In the genomic region with DNA sequence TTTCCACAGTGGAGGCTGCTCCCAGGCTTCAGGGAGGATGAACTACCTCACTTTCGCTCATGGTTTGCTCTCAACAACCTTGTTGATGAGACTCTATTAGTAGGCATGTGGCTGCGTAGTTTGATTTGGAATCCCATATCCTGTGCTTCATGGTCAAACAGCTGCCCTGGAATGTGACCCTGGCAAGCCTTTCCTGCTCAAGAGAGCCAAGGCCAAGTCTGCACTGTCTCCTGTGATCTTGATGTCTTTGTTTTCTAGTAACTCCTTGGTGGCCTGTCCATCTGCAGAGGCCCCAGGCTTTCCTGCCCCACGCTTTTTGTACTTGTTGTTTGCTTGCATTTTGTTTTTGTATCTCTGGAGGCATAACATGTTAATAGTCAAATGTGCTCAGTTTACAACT, we compare ENCODE assay signal across 13 mouse cellular contexts. TPM values are rescaled to one million over a fixed set of nuclear protein-coding genes. Genes with fewer than 3 reads are reported as not detected.
DNase-seq lines count a peak whose midpoint lies in the region; TF ChIP-seq lines count a peak whose summit lies in the region.
"Had no signal": no experiment of that assay in that cellular context is flagged by ENCODE, and none has a peak within 500 bp of the region (broad histone marks: within the 10 kb centered on the region; RNA-seq: fewer than 3 reads in every experiment).

No protein-coding gene starts in this region.

- TF ChIP-seq CTCF in spleen, adult 2 months (IDR thresholded peaks at IDR 0.05; ENCODE audit: extremely low read depth, insufficient read depth, insufficient read length, insufficient replicate concordance) = no peak
- TF ChIP-seq CTCF in gastrocnemius, adult 2 months (IDR thresholded peaks at IDR 0.05) = no peak
- no peak for TF ChIP-seq CTCF in layer of hippocampus, adult 2 months (conservative IDR thresholded peaks at IDR 0.05)
- TF ChIP-seq CTCF in thymus, adult 2 months (IDR thresholded peaks at IDR 0.05; ENCODE audit: borderline replicate concordance, control insufficient read depth, extremely low read depth, insufficient read depth, low read length, poor library complexity) = no peak

- no peaks in the 10 kb centered on the region for H3K4me1 ChIP-seq in spleen, adult 2 months (ENCODE audit: control insufficient read depth, insufficient read depth, insufficient read length)
- H3K4me1 ChIP-seq in thymus, adult 2 months (replicated peaks; ENCODE audit: control insufficient read depth, insufficient read depth, low read length) = no peaks in the 10 kb centered on the region
- H3K4me1 ChIP-seq: hindbrain, embryonic 13.5 days; midbrain, embryonic 13.5 days had no signal

- TF ChIP-seq POLR2A in spleen, adult 2 months (IDR thresholded peaks at IDR 0.05; ENCODE audit: low read depth, low read length) = no peak
- TF ChIP-seq POLR2A in thymus, adult 2 months (IDR thresholded peaks at IDR 0.05; ENCODE audit: control insufficient read depth, extremely low read depth, insufficient read depth, low read length, poor library complexity) = no peak

- H3K4me3 ChIP-seq in spleen, adult 2 months (ENCODE audit: extremely low read depth, insufficient read depth, insufficient read length) = no peak overlapping the region
- no peak overlapping the region for H3K4me3 ChIP-seq in gastrocnemius, adult 2 months
- H3K4me3 ChIP-seq in layer of hippocampus, adult 2 months = no peak overlapping the region
- no peak overlapping the region for H3K4me3 ChIP-seq in thymus, adult 2 months (ENCODE audit: control insufficient read depth, insufficient read depth, low read length)
- H3K4me3 ChIP-seq: embryonic facial prominence, embryonic 15.5 days; hindbrain, embryonic 13.5 days; midbrain, embryonic 13.5 days; neural tube, embryonic 15.5 days had no signal

- H3K36me3 ChIP-seq in spleen, adult 2 months (ENCODE audit: control insufficient read depth, insufficient read depth, low read length) = no peaks in the 10 kb centered on the region
- H3K36me3 ChIP-seq in thymus, adult 2 months (ENCODE audit: control insufficient read depth, insufficient read depth, low read length) = no peaks in the 10 kb centered on the region
- H3K36me3 ChIP-seq: embryonic facial prominence, embryonic 15.5 days; hindbrain, embryonic 13.5 days; midbrain, embryonic 13.5 days; neural tube, embryonic 15.5 days had no signal

- peak overlapping the region; percentile 16; the same call in 1 of the 2 replicates for H3K27ac ChIP-seq in spleen, adult 2 months (ENCODE audit: insufficient read depth, low read length)
- H3K27ac ChIP-seq in gastrocnemius, adult 2 months = no peak overlapping the region; the same call in 1 of the 2 replicates
- H3K27ac ChIP-seq in layer of hippocampus, adult 2 months = no peak overlapping the region
- no peak overlapping the region for H3K27ac ChIP-seq in thymus, adult 2 months (ENCODE audit: control insufficient read depth, insufficient read depth, low read length)
- H3K27ac ChIP-seq: embryonic facial prominence, embryonic 15.5 days; hindbrain, embryonic 13.5 days; midbrain, embryonic 13.5 days; neural tube, embryonic 15.5 days had no signal

- intact Hi-C loops in gastrocnemius, adult 2 months (cut with DNase I) = no loop called here

- DNase-seq in spleen, adult 2 months (ENCODE audit: low read depth in 1 of 2, low spot score in 2 of 2) = no peak
- DNase-seq in spleen, postnatal 4 days (ENCODE audit: low spot score in 2 of 2) = no peak
- DNase-seq in gastrocnemius, adult 2 months = peak; percentile 71
- DNase-seq in kidney, postnatal 36 days = peak; percentile 74 to 75
- no peak for DNase-seq in layer of hippocampus, adult 2 months (ENCODE audit: low spot score in 2 of 2)
- DNase-seq in thymus, adult 2 months = no peak
- no peak for DNase-seq in urinary bladder, adult 18-20 months (ENCODE audit: low spot score in 2 of 2)
- DNase-seq: left cerebral cortex, postnatal 4 days had no signal

- no peaks in the 10 kb centered on the region for H3K27me3 ChIP-seq in spleen, adult 2 months (ENCODE audit: control insufficient read depth, insufficient read depth, low read length)
- H3K27me3 ChIP-seq in thymus, adult 2 months (ENCODE audit: control insufficient read depth, insufficient read depth, low read length) = no peaks in the 10 kb centered on the region
- H3K27me3 ChIP-seq: embryonic facial prominence, embryonic 15.5 days; hindbrain, embryonic 13.5 days; midbrain, embryonic 13.5 days; neural tube, embryonic 15.5 days had no signal

- WGBS in spleen, adult 2 months = 86% methylated on average over 3 of the region's 3 CpGs
- WGBS in thymus, adult 2 months = 94% methylated on average over 3 of the region's 3 CpGs

RNA-seq across cellular contexts. Expression of gene Fbln5, which starts 24.4 kb away (rescaled TPM):
- polyA plus RNA-seq in spleen, adult 2 months (2012; rRNA removed) = 60.5 and 64.2 TPM in 2 replicates
- total RNA-seq in gastrocnemius, adult 2 months (2021) = 10 to 100 TPM; 12.1 to 18.6 TPM
- total RNA-seq in layer of hippocampus, adult 2 months (2021) = 1 to 10 TPM; 3.6 to 4.9 TPM
- 11.1 and 16.3 TPM in 2 replicates for polyA plus RNA-seq in thymus, adult 2 months (2012; rRNA removed)
- total RNA-seq: common myeloid progenitor, adult 5-6 weeks had no signal

Comparison
In these comparisons a context has a peak if more than half of its experiments do, and no peak if none do; other contexts are left out.
1. DNase-seq: peak in gastrocnemius, adult 2 months (single experiment) and kidney, postnatal 36 days (2 of 2); none in spleen, adult 2 months (0 of 2), spleen, postnatal 4 days (0 of 2), layer of hippocampus, adult 2 months (0 of 2), thymus, adult 2 months (single experiment) and urinary bladder, adult 18-20 months (0 of 2).